Mouse (Mus musculus): Measurements from ENCODE around the gene Coq5.

Gene Coq5

GRCm38 (mm10) chr5:115279226-115280049 lies at the start of gene Coq5:
Gene Coq5 (plus strand): TSS chr5:115279666.
- peak; percentile 92 for DNase-seq (ENCODE audit: low spot score)

- no peak for DNase-seq (ENCODE audit: low spot score)
These were observed 48.5 kb upstream of the Coq5 start for GRCm38 (mm10) chr5:115230830-115231551.

- no peak for DNase-seq (ENCODE audit: low spot score)
These were observed 47.8 kb upstream of the Coq5 start for GRCm38 (mm10) chr5:115231552-115232120.

GRCm38 (mm10) chr5:115232516-115232915 lies 47.0 kb upstream of the Coq5 start:
- no peak for DNase-seq (ENCODE audit: low spot score)

- no peak for DNase-seq (ENCODE audit: low spot score)
These were observed 46.3 kb upstream of the Coq5 start for GRCm38 (mm10) chr5:115233031-115233780.

- DNase-seq (ENCODE audit: low spot score), result no peak
These were observed 44.9 kb upstream of the Coq5 start for GRCm38 (mm10) chr5:115234519-115234918.

GRCm38 (mm10) chr5:115235323-115235771 lies 44.1 kb upstream of the Coq5 start:
- peak; percentile 75 for DNase-seq (ENCODE audit: low spot score)

DNA sequence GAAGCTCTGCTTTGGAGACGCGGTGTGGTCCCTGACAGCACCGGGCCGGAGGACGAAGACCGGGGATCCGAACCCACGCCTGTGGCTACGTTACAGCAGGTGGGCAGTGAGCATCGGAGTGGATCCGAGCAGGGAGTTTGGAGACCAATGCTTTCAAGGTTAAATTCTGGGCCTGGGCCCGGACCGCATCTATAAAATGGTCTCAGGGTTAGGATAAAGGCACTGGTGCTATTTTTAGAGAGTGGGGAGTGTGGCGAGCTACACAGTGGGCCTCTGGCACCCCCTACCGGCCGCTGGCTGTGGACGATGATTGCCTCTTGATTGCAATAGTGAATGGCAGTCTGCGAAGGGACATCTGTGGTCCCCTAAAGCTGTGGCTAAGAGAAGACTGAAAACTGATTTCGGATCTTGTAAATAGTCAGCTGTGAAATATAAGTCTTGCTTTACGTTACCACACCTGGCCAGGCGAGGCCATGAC lies 43.6 kb upstream of the Coq5 start, which contains the start of gene Pop5:
Gene Pop5, plus strand, starts transcription at position 51 of the 478 bp plus-strand sequence.
- peak; percentile 97 for DNase-seq (ENCODE audit: low spot score)

- DNase-seq (ENCODE audit: low spot score), result peak; percentile 94
These were observed 41.4 kb upstream of the Coq5 start for GRCm38 (mm10) chr5:115237803-115238728.

- no peak for DNase-seq (ENCODE audit: low spot score)
These were observed 40.7 kb upstream of the Coq5 start for GRCm38 (mm10) chr5:115238729-115239195.

DNA sequence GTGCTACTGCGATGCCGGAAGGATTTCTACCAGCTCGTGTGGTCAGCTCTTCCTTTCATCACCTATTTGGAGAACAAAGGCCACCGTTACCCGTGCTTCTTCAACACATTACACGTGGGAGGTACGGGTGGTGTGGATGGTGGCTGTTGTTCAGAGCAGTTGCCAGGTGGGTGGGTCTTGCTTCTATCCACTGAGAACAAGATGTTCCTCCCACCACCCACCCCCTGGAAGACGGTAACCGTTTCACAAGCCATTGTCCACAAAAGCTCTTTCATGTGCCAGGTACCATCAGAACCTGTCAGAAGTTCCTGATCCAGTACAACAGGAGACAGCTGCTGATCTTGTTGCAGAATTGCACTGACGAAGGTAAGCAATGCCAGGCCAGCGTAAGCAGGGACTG lies 39.3 kb upstream of the Coq5 start:
- DNase-seq (ENCODE audit: low spot score), result no peak

DNA sequence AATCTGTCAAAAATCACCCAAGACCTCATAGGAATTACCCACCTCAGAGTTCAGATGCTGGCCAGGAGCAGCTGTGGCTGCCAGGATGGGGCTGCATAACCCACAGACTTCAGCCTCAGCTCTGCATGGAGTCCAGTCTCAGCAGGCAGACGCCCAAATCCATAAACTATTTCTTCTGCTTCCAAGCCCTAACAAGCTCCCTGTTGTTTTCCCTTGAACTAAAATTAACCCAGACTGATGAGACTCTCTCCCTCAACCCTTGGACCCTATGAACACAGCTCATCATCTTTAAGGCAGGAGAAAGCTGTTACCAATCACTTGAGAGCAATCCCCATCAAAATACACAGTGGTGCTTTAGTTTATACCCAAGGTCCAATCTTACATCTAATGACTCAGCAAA lies 24.0 kb upstream of the Coq5 start:
- DNase-seq (ENCODE audit: low spot score), result no peak

- DNase-seq (ENCODE audit: low spot score), result no peak
These were observed 22.4 kb upstream of the Coq5 start for GRCm38 (mm10) chr5:115256909-115257546.

DNA sequence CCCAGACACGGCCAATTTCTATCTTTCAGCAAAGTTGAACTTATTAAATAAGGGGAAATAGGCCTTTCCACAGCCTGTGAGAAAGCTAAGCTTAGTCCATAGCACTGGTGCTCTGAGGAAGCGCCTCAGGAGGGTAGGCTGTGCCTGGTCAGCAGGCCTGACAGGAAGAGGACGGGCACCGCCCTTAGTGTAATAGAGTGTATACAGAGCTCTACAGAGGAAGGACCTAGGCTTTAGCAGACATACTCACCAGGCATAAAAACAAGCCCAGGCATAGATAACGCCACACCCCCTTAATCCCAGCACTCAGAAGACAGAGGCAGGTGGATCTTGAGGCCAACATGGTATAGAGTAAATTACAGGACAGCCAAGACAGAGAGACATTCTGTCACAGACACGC lies 19.1 kb upstream of the Coq5 start:
- no peak for DNase-seq (ENCODE audit: low spot score)

DNA sequence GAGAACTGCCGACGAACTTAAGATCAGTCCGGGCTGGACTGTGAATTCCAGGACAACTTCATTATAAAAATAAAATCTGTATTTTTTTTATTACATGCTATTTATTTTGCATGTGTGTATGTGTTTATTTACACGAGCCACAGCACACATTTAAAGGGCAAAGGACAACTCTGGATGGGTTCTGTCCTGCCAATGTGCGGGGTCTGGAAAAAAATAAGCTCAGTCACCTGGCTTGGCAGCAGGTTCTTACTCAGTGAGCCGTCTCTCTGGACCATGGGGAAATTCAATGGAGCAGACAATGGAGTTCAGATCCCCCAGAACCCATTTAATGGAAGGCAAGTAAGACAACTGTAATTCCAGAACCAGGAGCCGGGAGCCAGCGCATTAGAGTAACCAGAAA lies 18.3 kb upstream of the Coq5 start:
- DNase-seq (ENCODE audit: low spot score), result no peak

- no peak for DNase-seq (ENCODE audit: low spot score)
These were observed 17.6 kb upstream of the Coq5 start for GRCm38 (mm10) chr5:115261880-115262279.

GRCm38 (mm10) chr5:115262502-115263291 lies 16.8 kb upstream of the Coq5 start:
- DNase-seq (ENCODE audit: low spot score), result no peak

- DNase-seq (ENCODE audit: low spot score), result no peak
These were observed 13.1 kb upstream of the Coq5 start for GRCm38 (mm10) chr5:115266340-115266739.

DNA sequence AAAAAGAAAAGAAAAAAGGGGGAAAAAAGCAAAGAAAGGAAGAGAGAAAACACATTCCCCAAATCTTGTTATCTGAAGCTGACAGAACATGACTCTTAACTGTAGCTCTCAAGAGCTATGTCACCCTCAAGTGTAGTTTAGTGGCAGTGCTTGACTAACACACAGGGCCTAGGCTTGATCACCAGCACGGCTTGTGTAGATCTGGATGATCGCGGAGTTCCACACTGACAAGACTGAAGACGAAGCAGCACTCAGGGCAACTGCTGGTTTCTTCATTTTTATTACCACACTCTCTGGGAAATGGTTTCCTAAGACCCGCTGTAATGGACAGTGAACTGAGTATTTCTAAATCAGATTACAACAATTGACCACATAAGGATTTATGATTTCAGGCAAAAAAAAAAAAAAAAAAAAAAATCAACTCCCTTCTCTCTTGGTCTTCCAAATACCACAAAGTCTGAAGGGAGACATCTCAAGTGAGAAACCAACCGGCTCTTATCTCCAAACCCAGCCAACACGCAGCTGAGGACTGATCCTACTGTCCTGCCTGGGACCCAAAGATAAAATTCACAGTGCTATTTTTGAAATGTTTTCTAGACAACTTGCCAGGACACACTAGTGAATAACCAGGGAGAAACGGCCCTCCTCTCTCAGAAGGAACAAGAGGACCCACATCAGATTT lies 12.5 kb upstream of the Coq5 start:
- DNase-seq (ENCODE audit: low spot score), result no peak

Measured in testis, postnatal 10 days (tissue).